Mouse (Mus musculus) forebrain, embryonic 11.5 days (tissue): ENCODE results near the gene Lef1. TPM values are rescaled to one million over a fixed set of nuclear protein-coding genes. Genes with fewer than 3 reads are reported as not detected.

Experiments
- ATAC-seq: fragments of 200-750 bp; cut with Nextera tagmentation; replicated peaks from 2 replicates; pipeline ENCODE4 v1.8.0; 2017; ENCODE audit warnings: moderate TSS enrichment; ENCODE audit not compliant: low FRiP score
- DNase-seq: peaks from one replicate; pipeline ENCODE4 v3.0.0-alpha.2; 2017; ENCODE audit warnings: low spot score
- H3K27ac ChIP-seq: fragments of 300-500 bp; sonication (generic); 2 replicates; pipeline ENCODE4 v1.5.1; 2014; ENCODE audit warnings: low read depth, low read length
- H3K27me3 ChIP-seq: fragments of 300-500 bp; sonication (generic); 2 replicates; pipeline ENCODE4 v1.6.1; 2014; ENCODE audit warnings: mild to moderate bottlenecking, low read length, mixed read lengths; ENCODE audit not compliant: control insufficient read depth, insufficient read depth
- H3K36me3 ChIP-seq: fragments of 300-500 bp; sonication (generic); 2 replicates; pipeline ENCODE4 v1.6.1; 2014; ENCODE audit warnings: mild to moderate bottlenecking, low read length, moderate library complexity, mixed read lengths; ENCODE audit not compliant: control insufficient read depth, insufficient read depth
- H3K4me1 ChIP-seq: fragments of 300-500 bp; sonication (generic); replicated peaks from 2 replicates; pipeline ENCODE4 v1.6.1; 2014; ENCODE audit warnings: low read length, mixed read lengths; ENCODE audit not compliant: control insufficient read depth, insufficient read depth
- H3K4me2 ChIP-seq: fragments of 300-500 bp; sonication (generic); 2 replicates; pipeline ENCODE4 v1.6.1; 2014; ENCODE audit warnings: low read depth, mild to moderate bottlenecking, low read length, moderate library complexity, mixed read lengths; ENCODE audit not compliant: severe bottlenecking
- H3K4me3 ChIP-seq: fragments of 300-500 bp; sonication (generic); 2 replicates; pipeline ENCODE4 v1.5.1; 2014; ENCODE audit warnings: low read depth, low read length
- H3K9ac ChIP-seq: fragments of 300-500 bp; sonication (generic); 2 replicates; pipeline ENCODE4 v1.6.1; 2014; ENCODE audit warnings: low read length
- H3K9me3 ChIP-seq: fragments of 300-500 bp; sonication (generic); 2 replicates; pipeline ENCODE4 v1.6.1; 2016; ENCODE audit warnings: low read length, mixed read lengths; ENCODE audit not compliant: control insufficient read depth
- WGBS: fragments of 180-500 bp; shearing (Covaris S2); extraction: QIAGEN DNeasy Blood & Tissue Kit; methylation state at CpG from one replicate; pipeline ENCODE4 v1.1.7; 2014; 5-methylcytosine and 5-hydroxymethylcytosine counted together
- polyA plus RNA-seq: library from polyadenylated mRNA; unstranded; fragments of >200 nt; fragmentation: Nextera tagmentation; extraction: Ambion mirVana; gene quantifications from 2 replicates; pipeline ENCODE4 v1.2.1, GENCODE M21; 2014

The Lef1 gene
- polyA plus RNA-seq: 60.8 and 70.0 TPM in 2 replicates

GRCm38 (mm10) chr3:131110191-131111150 is at the start of gene Lef1:
Gene Lef1 (plus strand): TSS chr3:131110471.
- ATAC-seq: peak; percentile 65
- Histone ChIP-seq H3K4me2 (peak within 1 kb of the TSS; percentile 90), H3K4me3 (peak within 1 kb of the TSS; percentile 78), H3K36me3 (no peaks in the 10 kb centered on the region; the same call in 1 of the 2 replicates), H3K4me1 (peaks cover 30% of the 10 kb centered on the region), H3K9me3 (no peaks in the 10 kb centered on the region), H3K27ac (peak within 1 kb of the TSS; percentile 81), H3K27me3 (peaks cover 15% of the 10 kb centered on the region), H3K9ac (peak within 1 kb of the TSS; percentile 88)
- under 1% methylated on average over 67 of the region's 69 CpGs for whole genome bisulfite sequencing
- DNase-seq: peak; percentile 91

- Histone ChIP-seq H3K27ac (no peak overlapping the region), H3K36me3 (no peaks in the 10 kb centered on the region), H3K9me3 (no peaks in the 10 kb centered on the region), H3K9ac (no peak overlapping the region), H3K27me3 (no peaks in the 10 kb centered on the region), H3K4me1 (peaks cover under 1% of the 10 kb centered on the region; the same call in 1 of the 2 replicates), H3K4me3 (no peak overlapping the region), H3K4me2 (no peak overlapping the region)
- 77% methylated on average over 9 of the region's 9 CpGs for WGBS
- ATAC-seq: no peak
- DNase-seq: no peak
Observed at GRCm38 (mm10) chr3:131065001-131065400, 45.3 kb upstream of the Lef1 start.

GRCm38 (mm10) chr3:131066171-131066570 is 44.1 kb upstream of the Lef1 start:
- peaks cover 3% of the 10 kb centered on the region; the same call in 1 of the 2 replicates for H3K4me1 ChIP-seq
- 23% methylated on average over 8 of the region's 8 CpGs for WGBS
- H3K4me3 ChIP-seq: no peak overlapping the region
- no peak overlapping the region for H3K27ac ChIP-seq
- no peaks in the 10 kb centered on the region for H3K9me3 ChIP-seq
- no peaks in the 10 kb centered on the region for H3K36me3 ChIP-seq
- DNase-seq (peak; percentile 61), ATAC-seq (no peak)
- H3K27me3 ChIP-seq: no peaks in the 10 kb centered on the region
- no peak overlapping the region for H3K9ac ChIP-seq
- no peak overlapping the region for H3K4me2 ChIP-seq

GRCm38 (mm10) chr3:131068000-131068399 is 42.3 kb upstream of the Lef1 start:
- DNase-seq: no peak
- no peaks in the 10 kb centered on the region for H3K36me3 ChIP-seq
- no peak overlapping the region for H3K9ac ChIP-seq
- WGBS: 88% methylated on average over 5 of the region's 5 CpGs
- H3K4me3 ChIP-seq: no peak overlapping the region
- H3K27me3 ChIP-seq: no peaks in the 10 kb centered on the region
- no peak overlapping the region for H3K27ac ChIP-seq
- no peak for ATAC-seq
- no peaks in the 10 kb centered on the region for H3K9me3 ChIP-seq
- peaks cover 4% of the 10 kb centered on the region; the same call in 1 of the 2 replicates for H3K4me1 ChIP-seq
- H3K4me2 ChIP-seq: no peak overlapping the region

- Histone ChIP-seq H3K36me3 (no peaks in the 10 kb centered on the region), H3K9me3 (no peaks in the 10 kb centered on the region), H3K9ac (no peak overlapping the region), H3K27me3 (no peaks in the 10 kb centered on the region), H3K4me2 (no peak overlapping the region), H3K27ac (no peak overlapping the region), H3K4me1 (peaks cover 4% of the 10 kb centered on the region; the same call in 1 of the 2 replicates), H3K4me3 (no peak overlapping the region)
- WGBS: 23% methylated on average over 7 of the region's 7 CpGs
- DNase-seq (no peak), ATAC-seq (no peak)
Observed at GRCm38 (mm10) chr3:131070210-131070609, 40.1 kb upstream of the Lef1 start.

- Histone ChIP-seq H3K36me3 (no peaks in the 10 kb centered on the region), H3K27ac (no peak overlapping the region), H3K4me2 (no peak overlapping the region), H3K4me1 (peaks cover 4% of the 10 kb centered on the region; the same call in 1 of the 2 replicates), H3K27me3 (no peaks in the 10 kb centered on the region), H3K9ac (no peak overlapping the region), H3K9me3 (no peaks in the 10 kb centered on the region), H3K4me3 (no peak overlapping the region)
- ATAC-seq (peak; percentile 80), DNase-seq (no peak)
- WGBS: 20% methylated on average over 4 of the region's 4 CpGs
Observed at GRCm38 (mm10) chr3:131072661-131073060, 37.6 kb upstream of the Lef1 start.

GRCm38 (mm10) chr3:131073946-131074345 is 36.3 kb upstream of the Lef1 start:
- no peaks in the 10 kb centered on the region for H3K9me3 ChIP-seq

GRCm38 (mm10) chr3:131078041-131078621 is 32.1 kb upstream of the Lef1 start:
- H3K9me3 ChIP-seq: no peaks in the 10 kb centered on the region
- H3K4me1 ChIP-seq: no peaks in the 10 kb centered on the region
- H3K27me3 ChIP-seq: no peaks in the 10 kb centered on the region
- H3K4me3 ChIP-seq: no peak overlapping the region
- no peak overlapping the region for H3K4me2 ChIP-seq
- H3K36me3 ChIP-seq: no peaks in the 10 kb centered on the region
- 90% methylated on average over 6 of the region's 6 CpGs for WGBS
- ATAC-seq: no peak
- H3K9ac ChIP-seq: no peak overlapping the region
- no peak for DNase-seq
- no peak overlapping the region for H3K27ac ChIP-seq

More at GRCm38 (mm10) chr3:131073946-131074345, 36.3 kb upstream of the Lef1 start:
- DNase-seq: no peak
- Histone ChIP-seq H3K36me3 (no peaks in the 10 kb centered on the region), H3K27ac (no peak overlapping the region), H3K9ac (no peak overlapping the region), H3K27me3 (no peaks in the 10 kb centered on the region), H3K4me3 (no peak overlapping the region), H3K4me1 (peaks cover 4% of the 10 kb centered on the region; the same call in 1 of the 2 replicates), H3K4me2 (no peak overlapping the region)
- WGBS: 90% methylated on average over 4 of the region's 4 CpGs
- ATAC-seq: no peak
